Mouse (Mus musculus) liver, embryonic 16.5 days (tissue): ENCODE measurements around the gene Map4k2. TPM values are rescaled to one million over a fixed set of nuclear protein-coding genes. Genes with fewer than 3 reads are reported as not detected.
"Not testable (repeated sequence)": the region's sequence is repeated elsewhere in the genome, so short reads cannot be mapped to it uniquely, and the experiment has no call there.

ENCODE experiments used
- ATAC-seq: fragments of 200-750 bp; cut with Nextera tagmentation; 2 replicates; pipeline ENCODE4 v1.8.0; 2017; ENCODE audit warnings: low read depth, mild to moderate bottlenecking, moderate number of reproducible peaks, moderate library complexity
- H3K27ac ChIP-seq: fragments of 300-500 bp; sonication (generic); 2 replicates; pipeline ENCODE4 v1.5.1; 2014; ENCODE audit warnings: mild to moderate bottlenecking, low read length
- H3K27me3 ChIP-seq: fragments of 300-500 bp; sonication (generic); 2 replicates; pipeline ENCODE4 v1.6.1; 2014; ENCODE audit warnings: low read depth, low read length, mixed read lengths; ENCODE audit not compliant: control insufficient read depth, insufficient read depth
- H3K36me3 ChIP-seq: fragments of 300-500 bp; sonication (generic); 2 replicates; pipeline ENCODE4 v1.6.1; 2014; ENCODE audit warnings: mild to moderate bottlenecking; ENCODE audit not compliant: control insufficient read depth, insufficient read depth
- H3K4me1 ChIP-seq: fragments of 300-500 bp; sonication (generic); 2 replicates; pipeline ENCODE4 v1.6.1; 2014; ENCODE audit warnings: low read depth, low read length, mixed read lengths; ENCODE audit not compliant: control insufficient read depth
- H3K4me2 ChIP-seq: fragments of 300-500 bp; sonication (generic); 2 replicates; pipeline ENCODE4 v1.6.1; 2014; ENCODE audit warnings: low read depth, low read length, mixed read lengths
- H3K4me3 ChIP-seq: fragments of 300-500 bp; sonication (generic); 2 replicates; pipeline ENCODE4 v1.5.1; 2014; ENCODE audit warnings: low read depth, mild to moderate bottlenecking, low read length
- H3K9ac ChIP-seq: fragments of 300-500 bp; sonication (generic); 2 replicates; pipeline ENCODE4 v1.6.1; 2014; ENCODE audit warnings: low read depth, low read length
- H3K9me3 ChIP-seq: fragments of 300-500 bp; sonication (generic); replicated peaks from 2 replicates; pipeline ENCODE4 v1.6.1; 2016; ENCODE audit warnings: low read length; ENCODE audit not compliant: control insufficient read depth
- WGBS: fragments of 180-500 bp; shearing (Covaris S2); extraction: QIAGEN DNeasy Blood & Tissue Kit; methylation state at CpG from one replicate; pipeline ENCODE4 v1.1.7; 2014; ENCODE audit not compliant: insufficient replicate concordance; 5-methylcytosine and 5-hydroxymethylcytosine counted together
- polyA plus RNA-seq: library from polyadenylated mRNA; unstranded; fragments of >200 nt; fragmentation: Nextera tagmentation; extraction: Ambion mirVana; gene quantifications from 2 replicates; pipeline ENCODE4 v1.2.1, GENCODE M21; 2015

The Map4k2 gene
- polyA plus RNA-seq, 1 experiment from 2014 or later, result 8.6 TPM

- H3K4me1 ChIP-seq, result peaks cover 15% of the 10 kb centered on the region
- H3K27ac ChIP-seq, result no peak overlapping the region
- no peaks in the 10 kb centered on the region for H3K9me3 ChIP-seq
- no peak overlapping the region for H3K4me3 ChIP-seq
- H3K36me3 ChIP-seq, result peaks cover 2% of the 10 kb centered on the region; the same call in 1 of the 2 replicates
- no peak overlapping the region for H3K9ac ChIP-seq
- no peaks in the 10 kb centered on the region for H3K27me3 ChIP-seq
- 81% methylated on average over 5 of the region's 5 CpGs for WGBS
- no peak overlapping the region for H3K4me2 ChIP-seq
- ATAC-seq, result no peak
Measured at GRCm38 (mm10) chr19:6310181-6310580, 30.8 kb upstream of the Map4k2 start.

- 68% methylated on average over 3 of the region's 3 CpGs for WGBS
- H3K4me2 ChIP-seq, H3K4me3 ChIP-seq, H3K27me3 ChIP-seq, H3K9me3 ChIP-seq, H3K9ac ChIP-seq, H3K4me1 ChIP-seq, ATAC-seq, H3K36me3 ChIP-seq, H3K27ac ChIP-seq: not testable (repeated sequence)
Measured at GRCm38 (mm10) chr19:6311783-6312182, 29.2 kb upstream of the Map4k2 start.

GRCm38 (mm10) chr19:6313796-6314195 is 27.1 kb upstream of the Map4k2 start:
- H3K36me3 ChIP-seq, result peaks cover 7% of the 10 kb centered on the region
- no peak overlapping the region for H3K4me3 ChIP-seq
- no peaks in the 10 kb centered on the region for H3K9me3 ChIP-seq
- no peaks in the 10 kb centered on the region for H3K27me3 ChIP-seq
- H3K4me1 ChIP-seq, result no peaks in the 10 kb centered on the region
- no peak overlapping the region for H3K27ac ChIP-seq
- no peak overlapping the region for H3K9ac ChIP-seq
- WGBS, result 83% methylated on average over 8 of the region's 8 CpGs
- no peak overlapping the region for H3K4me2 ChIP-seq
- no peak for ATAC-seq

- H3K4me1 ChIP-seq, result no peaks in the 10 kb centered on the region
- 66% methylated on average over 8 of the region's 8 CpGs for WGBS
- no peak overlapping the region for H3K27ac ChIP-seq
- no peak overlapping the region for H3K4me2 ChIP-seq
- peaks cover 9% of the 10 kb centered on the region for H3K36me3 ChIP-seq
- no peak for ATAC-seq
- H3K9me3 ChIP-seq, result no peaks in the 10 kb centered on the region
- no peaks in the 10 kb centered on the region for H3K27me3 ChIP-seq
- no peak overlapping the region for H3K9ac ChIP-seq
- no peak overlapping the region for H3K4me3 ChIP-seq
Measured at GRCm38 (mm10) chr19:6314513-6314912, 26.4 kb upstream of the Map4k2 start.

- Histone ChIP-seq H3K9me3 (no peaks in the 10 kb centered on the region), H3K4me3 (no peak overlapping the region), H3K27ac (no peak overlapping the region), H3K4me1 (no peaks in the 10 kb centered on the region), H3K4me2 (no peak overlapping the region), H3K36me3 (peaks cover 9% of the 10 kb centered on the region), H3K9ac (no peak overlapping the region), H3K27me3 (no peaks in the 10 kb centered on the region)
- ATAC-seq, result no peak
- 79% methylated on average over 14 of the region's 14 CpGs for WGBS
Measured at GRCm38 (mm10) chr19:6315573-6315972, 25.4 kb upstream of the Map4k2 start.

GRCm38 (mm10) chr19:6318145-6318544 is 22.8 kb upstream of the Map4k2 start:
- peaks cover 9% of the 10 kb centered on the region for H3K36me3 ChIP-seq
- no peak overlapping the region for H3K27ac ChIP-seq
- H3K9ac ChIP-seq, result no peak overlapping the region
- no peaks in the 10 kb centered on the region for H3K27me3 ChIP-seq
- WGBS, result 80% methylated on average over 12 of the region's 12 CpGs
- H3K4me3 ChIP-seq, result no peak overlapping the region
- H3K4me2 ChIP-seq, result no peak overlapping the region
- no peaks in the 10 kb centered on the region; the same call in 1 of the 2 replicates for H3K4me1 ChIP-seq
- ATAC-seq, result no peak
- H3K9me3 ChIP-seq, result no peaks in the 10 kb centered on the region

- no peak for ATAC-seq
- Histone ChIP-seq H3K27ac (no peak overlapping the region), H3K4me2 (no peak overlapping the region)
Measured at GRCm38 (mm10) chr19:6321358-6321757, 19.6 kb upstream of the Map4k2 start.

GRCm38 (mm10) chr19:6321786-6322621 is 18.9 kb upstream of the Map4k2 start:
- Histone ChIP-seq H3K4me2 (no peak overlapping the region), H3K4me1 (no peaks in the 10 kb centered on the region; the same call in 1 of the 2 replicates), H3K27me3 (no peaks in the 10 kb centered on the region), H3K36me3 (peaks cover 7% of the 10 kb centered on the region; the same call in 1 of the 2 replicates), H3K4me3 (no peak overlapping the region), H3K9me3 (no peaks in the 10 kb centered on the region), H3K27ac (no peak overlapping the region), H3K9ac (no peak overlapping the region)
- no peak for ATAC-seq
- WGBS, result 84% methylated on average over 33 of the region's 33 CpGs

More at GRCm38 (mm10) chr19:6321358-6321757, 19.6 kb upstream of the Map4k2 start:
- WGBS, result 60% methylated on average over 8 of the region's 8 CpGs
- H3K4me3 ChIP-seq, result no peak overlapping the region
- H3K36me3 ChIP-seq, result peaks cover 7% of the 10 kb centered on the region; the same call in 1 of the 2 replicates
- H3K9ac ChIP-seq, result no peak overlapping the region
- H3K4me1 ChIP-seq, result no peaks in the 10 kb centered on the region; the same call in 1 of the 2 replicates
- no peaks in the 10 kb centered on the region for H3K9me3 ChIP-seq
- no peaks in the 10 kb centered on the region for H3K27me3 ChIP-seq

GRCm38 (mm10) chr19:6324751-6325150 is 16.2 kb upstream of the Map4k2 start:
- Histone ChIP-seq H3K4me2 (no peak overlapping the region), H3K9me3 (no peaks in the 10 kb centered on the region), H3K4me3 (no peak overlapping the region), H3K27me3 (no peaks in the 10 kb centered on the region), H3K9ac (no peak overlapping the region), H3K36me3 (no peaks in the 10 kb centered on the region), H3K27ac (no peak overlapping the region), H3K4me1 (no peaks in the 10 kb centered on the region; the same call in 1 of the 2 replicates)
- 66% methylated on average over 9 of the region's 9 CpGs for WGBS
- ATAC-seq, result no peak
